Mouse (Mus musculus): Measurements from ENCODE around the gene Alg14. TPM values are rescaled to one million over a fixed set of nuclear protein-coding genes. Genes with fewer than 3 reads are reported as not detected.

Gene Alg14
- polyA plus RNA-seq, 1 experiment from 2014 or later: 34.1 TPM

GRCm38 (mm10) chr3:121370301-121370700, 78.7 kb downstream of the Alg14 start:
- no peak overlapping the region for H3K9ac ChIP-seq
- WGBS: 79% methylated on average over 13 of the region's 13 CpGs
- H3K4me3 ChIP-seq: no peak overlapping the region
- H3K4me2 ChIP-seq: no peak overlapping the region
- H3K27me3 ChIP-seq: no peaks in the 10 kb centered on the region
- H3K4me1 ChIP-seq (replicated peaks): peaks cover 15% of the 10 kb centered on the region
- H3K27ac ChIP-seq: no peak overlapping the region
- ATAC-seq (replicated peaks; ENCODE audit: insufficient number of reproducible peaks, insufficient read depth, low FRiP score, low read depth): no peak
- no peaks in the 10 kb centered on the region for H3K9me3 ChIP-seq (replicated peaks)
- H3K36me3 ChIP-seq: no peaks in the 10 kb centered on the region

DNA sequence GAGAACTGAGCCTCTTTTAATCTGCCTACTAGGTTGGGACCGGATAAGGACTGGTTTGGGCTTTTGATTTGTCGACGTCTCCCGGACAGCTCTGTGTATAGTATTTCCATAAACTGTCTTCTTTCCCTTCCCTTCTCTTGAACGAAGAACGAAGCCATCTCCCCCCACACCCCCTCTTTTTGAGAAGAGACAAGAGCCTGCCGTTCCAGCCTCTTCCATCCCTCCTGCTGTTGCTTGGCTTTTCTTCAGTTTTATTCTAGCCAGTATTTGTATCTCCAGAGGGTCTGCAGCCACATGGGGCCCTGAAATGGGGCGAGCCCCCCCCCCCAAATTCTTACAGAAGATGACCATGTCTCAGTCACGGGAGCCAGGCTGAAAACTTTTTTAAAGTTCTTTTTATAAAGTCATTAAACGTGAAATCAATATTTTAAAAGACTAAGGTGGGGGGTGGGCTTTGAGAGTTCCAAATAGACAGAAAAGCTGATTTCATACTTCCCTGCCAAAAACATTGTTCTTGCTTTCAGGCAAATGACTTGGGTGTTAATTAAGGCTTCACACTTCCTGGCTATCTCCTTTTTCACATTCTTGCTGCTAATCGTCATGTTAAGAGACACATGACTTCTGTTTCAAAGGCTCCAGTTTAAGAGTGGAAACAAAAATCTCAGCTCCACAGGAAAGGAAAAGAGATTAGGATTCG, 79.4 kb downstream of the Alg14 start:
- Histone ChIP-seq H3K9ac (no peak overlapping the region), H3K27ac (no peak overlapping the region; the same call in 1 of the 2 replicates), H3K27me3 (no peaks in the 10 kb centered on the region), H3K4me1 (replicated peaks) (peaks cover 12% of the 10 kb centered on the region), H3K36me3 (no peaks in the 10 kb centered on the region), H3K9me3 (replicated peaks) (no peaks in the 10 kb centered on the region), H3K4me3 (no peak overlapping the region), H3K4me2 (no peak overlapping the region)
- WGBS: 54% methylated on average over 12 of the region's 12 CpGs
- no peak for ATAC-seq (replicated peaks; ENCODE audit: insufficient number of reproducible peaks, insufficient read depth, low FRiP score, low read depth)

DNA sequence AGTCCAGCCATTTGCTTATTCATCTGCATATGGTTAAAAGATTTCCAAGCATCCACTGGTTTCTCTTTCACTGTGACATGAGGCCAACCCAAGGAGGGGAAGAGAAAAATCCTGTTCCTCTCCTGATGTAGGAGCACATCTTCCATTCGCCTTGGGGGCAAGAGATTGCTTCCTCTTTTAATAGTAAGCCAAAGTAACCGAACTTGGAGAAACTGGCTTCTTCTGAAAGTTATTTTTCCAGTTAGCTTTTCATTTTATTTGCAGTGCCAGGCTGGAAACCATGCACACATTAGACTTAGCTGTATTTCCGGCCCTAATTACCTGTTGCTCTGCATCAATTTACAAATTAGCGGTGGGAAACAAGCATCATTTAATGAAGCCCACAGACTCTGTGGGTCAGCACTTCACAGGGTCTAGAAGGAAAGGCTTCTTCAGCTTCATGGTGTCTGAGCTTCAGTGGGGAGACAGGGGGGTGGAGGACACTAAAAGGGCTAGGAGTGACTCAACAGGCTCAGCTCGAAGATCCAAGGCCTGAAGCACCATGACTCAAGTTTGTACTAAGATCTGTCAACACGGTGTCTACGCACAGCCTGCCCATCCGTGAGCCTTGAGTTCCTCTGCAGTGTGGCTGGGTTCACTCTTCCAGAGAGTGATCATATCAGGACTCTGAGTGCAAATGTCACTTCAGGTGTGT, 80.1 kb downstream of the Alg14 start:
- H3K36me3 ChIP-seq: no peaks in the 10 kb centered on the region
- H3K9me3 ChIP-seq (replicated peaks): no peaks in the 10 kb centered on the region
- H3K27me3 ChIP-seq: no peaks in the 10 kb centered on the region
- H3K4me2 ChIP-seq: no peak overlapping the region
- ATAC-seq (replicated peaks; ENCODE audit: insufficient number of reproducible peaks, insufficient read depth, low FRiP score, low read depth): no peak
- no peak overlapping the region for H3K4me3 ChIP-seq
- peaks cover 12% of the 10 kb centered on the region for H3K4me1 ChIP-seq (replicated peaks)
- no peak overlapping the region for H3K9ac ChIP-seq
- 61% methylated on average over 8 of the region's 8 CpGs for WGBS
- peak overlapping the region; percentile 5; the same call in 1 of the 2 replicates for H3K27ac ChIP-seq

GRCm38 (mm10) chr3:121373897-121374441, 82.4 kb downstream of the Alg14 start:
- H3K4me1 ChIP-seq (replicated peaks): peaks cover 12% of the 10 kb centered on the region
- no peaks in the 10 kb centered on the region for H3K36me3 ChIP-seq
- WGBS: 44% methylated on average over 9 of the region's 9 CpGs
- H3K9me3 ChIP-seq (replicated peaks): no peaks in the 10 kb centered on the region
- no peak for ATAC-seq (replicated peaks; ENCODE audit: insufficient number of reproducible peaks, insufficient read depth, low FRiP score, low read depth)
- H3K4me2 ChIP-seq: no peak overlapping the region
- no peak overlapping the region for H3K9ac ChIP-seq
- no peak overlapping the region for H3K4me3 ChIP-seq
- H3K27me3 ChIP-seq: no peaks in the 10 kb centered on the region
- no peak overlapping the region for H3K27ac ChIP-seq

DNA sequence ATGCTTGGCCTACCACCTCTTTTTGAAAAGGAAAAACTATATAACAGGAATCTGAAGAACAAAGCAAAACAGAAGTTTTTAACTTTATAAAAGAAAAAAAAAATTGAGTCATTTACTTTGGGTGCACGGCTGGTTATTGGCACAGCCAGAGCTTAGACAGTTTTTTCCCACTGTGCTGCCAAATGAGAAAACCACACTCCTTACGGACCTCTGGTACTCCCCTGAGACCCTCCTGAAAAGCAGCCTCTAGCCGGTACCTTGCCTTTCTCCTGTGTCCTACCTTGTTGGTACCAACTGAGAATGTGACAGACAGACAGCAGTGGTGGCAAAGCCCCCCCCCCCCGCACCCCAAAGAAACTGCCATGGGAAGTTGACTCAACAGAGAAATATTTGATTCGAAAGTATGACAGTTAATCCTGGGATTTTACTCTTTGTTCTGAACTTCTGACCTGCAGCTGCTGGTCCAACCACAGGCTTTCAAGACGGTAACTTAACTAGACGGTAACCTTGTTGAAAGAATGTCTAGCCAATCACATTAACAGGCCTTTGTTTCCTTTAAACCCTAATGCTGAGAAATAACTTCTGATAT, 84.1 kb downstream of the Alg14 start:
- Histone ChIP-seq H3K9me3 (replicated peaks) (no peaks in the 10 kb centered on the region), H3K27me3 (no peaks in the 10 kb centered on the region), H3K4me3 (no peak overlapping the region), H3K36me3 (no peaks in the 10 kb centered on the region), H3K4me1 (replicated peaks) (peaks cover 10% of the 10 kb centered on the region), H3K27ac (no peak overlapping the region), H3K4me2 (no peak overlapping the region), H3K9ac (no peak overlapping the region)
- 63% methylated on average over 7 of the region's 7 CpGs for WGBS
- no peak for ATAC-seq (replicated peaks; ENCODE audit: insufficient number of reproducible peaks, insufficient read depth, low FRiP score, low read depth)

GRCm38 (mm10) chr3:121378708-121379612, 87.4 kb downstream of the Alg14 start:
- H3K4me1 ChIP-seq (replicated peaks): peaks cover 2% of the 10 kb centered on the region
- no peak overlapping the region for H3K9ac ChIP-seq
- no peak overlapping the region for H3K27ac ChIP-seq
- H3K27me3 ChIP-seq: no peaks in the 10 kb centered on the region
- no peak overlapping the region for H3K4me3 ChIP-seq
- no peak for ATAC-seq (replicated peaks; ENCODE audit: insufficient number of reproducible peaks, insufficient read depth, low FRiP score, low read depth)
- no peak overlapping the region for H3K4me2 ChIP-seq
- H3K9me3 ChIP-seq (replicated peaks): no peaks in the 10 kb centered on the region
- WGBS: 64% methylated on average over 15 of the region's 15 CpGs
- H3K36me3 ChIP-seq: no peaks in the 10 kb centered on the region

DNA sequence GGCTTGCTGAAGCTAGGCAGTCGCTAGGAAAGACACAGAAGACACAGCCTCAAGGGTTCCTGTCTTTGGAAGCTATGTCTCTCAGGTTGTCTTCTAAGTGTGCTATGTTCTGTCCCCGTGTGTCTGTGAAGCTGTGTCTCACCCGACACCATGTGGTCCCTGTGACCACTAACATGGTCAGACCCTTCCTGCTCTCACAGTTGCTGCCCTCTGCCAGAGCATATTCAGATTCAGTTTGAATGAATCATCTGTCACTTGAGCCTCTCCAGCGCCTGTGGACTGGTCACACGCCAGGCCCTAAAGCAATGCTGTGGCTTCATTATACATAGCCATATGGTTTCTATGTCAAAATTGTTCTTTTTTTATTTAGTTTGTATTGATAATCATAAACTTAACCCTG, 88.1 kb downstream of the Alg14 start:
- Histone ChIP-seq H3K4me1 (replicated peaks) (no peaks in the 10 kb centered on the region), H3K36me3 (no peaks in the 10 kb centered on the region), H3K9ac (no peak overlapping the region), H3K27me3 (no peaks in the 10 kb centered on the region), H3K27ac (no peak overlapping the region), H3K4me3 (no peak overlapping the region), H3K4me2 (no peak overlapping the region), H3K9me3 (replicated peaks) (no peaks in the 10 kb centered on the region)
- WGBS: 66% methylated on average over 5 of the region's 5 CpGs
- ATAC-seq (replicated peaks; ENCODE audit: insufficient number of reproducible peaks, insufficient read depth, low FRiP score, low read depth): no peak

DNA sequence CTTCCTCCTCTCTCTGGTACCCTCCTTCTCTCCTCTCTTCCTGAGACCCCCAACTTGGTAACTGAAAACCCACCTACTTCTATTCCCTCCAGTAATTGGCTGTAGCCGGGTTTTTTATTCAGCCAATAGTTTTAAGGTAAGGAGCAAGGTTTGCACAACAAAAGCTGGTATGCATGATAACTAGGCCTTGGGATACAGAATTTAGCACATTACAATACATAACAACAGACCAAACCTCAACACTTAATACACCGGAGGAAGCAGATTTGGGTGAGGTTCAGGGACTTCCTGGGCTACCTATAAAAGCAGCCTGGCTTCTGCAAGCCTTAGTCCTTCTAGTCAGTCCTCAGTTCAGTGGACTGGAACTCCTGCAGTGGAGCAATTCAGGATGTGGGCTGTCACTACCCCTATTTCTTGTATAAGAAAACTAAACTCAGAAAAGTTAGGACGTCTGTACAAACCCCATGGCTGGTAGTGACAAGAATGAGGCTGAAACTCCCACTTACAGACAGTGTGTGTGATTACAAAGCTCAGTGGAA, 96.0 kb downstream of the Alg14 start:
- H3K4me2 ChIP-seq: no peak overlapping the region
- no peaks in the 10 kb centered on the region for H3K27me3 ChIP-seq
- peaks cover 7% of the 10 kb centered on the region; the same call in 1 of the 2 replicates for H3K4me1 ChIP-seq (replicated peaks)
- no peak overlapping the region for H3K4me3 ChIP-seq
- 70% methylated on average over 3 of the region's 3 CpGs for WGBS
- no peak for ATAC-seq (replicated peaks; ENCODE audit: insufficient number of reproducible peaks, insufficient read depth, low FRiP score, low read depth)
- H3K27ac ChIP-seq: no peak overlapping the region
- no peaks in the 10 kb centered on the region for H3K36me3 ChIP-seq
- no peak overlapping the region for H3K9ac ChIP-seq
- no peaks in the 10 kb centered on the region for H3K9me3 ChIP-seq (replicated peaks)

DNA sequence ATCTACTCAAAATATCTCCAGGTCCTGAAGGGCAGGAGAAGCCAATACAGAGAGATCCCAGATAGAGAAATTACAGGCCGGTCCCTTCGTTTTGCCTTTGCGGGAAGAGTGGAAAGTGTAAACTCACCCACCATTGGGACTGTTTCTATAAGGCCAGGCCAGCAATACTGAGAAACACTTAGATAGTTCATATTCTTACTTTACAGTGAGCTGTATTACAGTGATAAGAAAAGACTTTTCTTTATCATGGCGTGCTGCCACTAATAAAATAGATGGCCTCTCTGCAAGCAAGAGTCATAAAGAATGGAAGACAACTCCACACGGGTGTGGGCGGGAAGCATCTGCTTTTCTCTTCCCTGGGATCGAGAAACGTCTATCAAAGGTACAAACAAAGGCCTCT, 97.8 kb downstream of the Alg14 start:
- ATAC-seq (replicated peaks; ENCODE audit: insufficient number of reproducible peaks, insufficient read depth, low FRiP score, low read depth): no peak
- 70% methylated on average over 8 of the region's 8 CpGs for WGBS
- no peak overlapping the region for H3K4me2 ChIP-seq
- no peaks in the 10 kb centered on the region for H3K9me3 ChIP-seq (replicated peaks)
- H3K36me3 ChIP-seq: no peaks in the 10 kb centered on the region
- H3K27ac ChIP-seq: no peak overlapping the region
- H3K4me3 ChIP-seq: no peak overlapping the region
- H3K4me1 ChIP-seq (replicated peaks): peaks cover 7% of the 10 kb centered on the region; the same call in 1 of the 2 replicates
- no peaks in the 10 kb centered on the region for H3K27me3 ChIP-seq
- no peak overlapping the region for H3K9ac ChIP-seq

DNA sequence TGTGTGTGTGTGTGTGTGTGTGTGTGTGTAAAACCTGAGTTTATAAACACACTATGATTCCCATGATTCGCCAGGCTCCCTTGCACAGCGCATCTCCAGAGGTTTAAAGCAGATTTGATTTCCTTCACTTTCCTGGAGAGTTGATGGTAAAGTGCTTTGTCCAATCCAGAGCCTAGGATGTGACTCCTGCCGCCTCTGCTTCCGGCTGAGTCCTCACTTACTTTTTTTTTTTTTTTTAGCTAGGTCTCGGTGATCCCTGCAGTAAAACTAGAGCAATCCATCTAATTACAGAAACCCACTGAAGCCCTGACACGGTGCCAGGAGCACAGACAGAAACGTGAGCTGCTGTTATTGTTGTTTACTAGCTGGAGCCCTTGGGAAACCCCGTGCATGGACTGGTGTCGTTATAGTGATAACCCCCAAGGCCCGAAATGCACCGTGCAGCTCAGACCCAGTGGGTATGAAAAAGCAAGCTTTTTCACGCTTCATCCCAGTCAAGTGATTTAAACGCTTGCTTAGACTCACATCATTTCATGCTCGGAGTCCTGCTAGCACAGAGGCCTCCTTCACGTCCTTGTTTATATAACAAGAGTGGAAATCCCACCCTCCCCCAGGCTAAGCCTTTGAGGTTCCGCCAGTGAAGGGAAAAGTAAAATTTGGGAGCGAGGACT, 98.4 kb downstream of the Alg14 start:
- Histone ChIP-seq H3K4me3 (no peak overlapping the region), H3K9me3 (replicated peaks) (no peaks in the 10 kb centered on the region), H3K4me2 (peak overlapping the region; percentile 34; the same call in 1 of the 2 replicates), H3K27me3 (no peaks in the 10 kb centered on the region), H3K27ac (peak overlapping the region; percentile 43), H3K36me3 (no peaks in the 10 kb centered on the region), H3K9ac (no peak overlapping the region), H3K4me1 (replicated peaks) (peaks cover 7% of the 10 kb centered on the region; the same call in 1 of the 2 replicates)
- 39% methylated on average over 17 of the region's 17 CpGs for WGBS
- ATAC-seq (replicated peaks; ENCODE audit: insufficient number of reproducible peaks, insufficient read depth, low FRiP score, low read depth): peak; percentile 31; the same call in 1 of the 2 replicates
